In genomic region chr11:117475204-117475603, GRCm38 (mm10) we compare ENCODE assay signal across 20 mouse cellular contexts. TPM values are rescaled to one million over a fixed set of nuclear protein-coding genes. Genes with fewer than 3 reads are reported as not detected.
DNase-seq lines count a peak whose midpoint lies in the region; ATAC-seq and TF ChIP-seq lines count a peak whose summit lies in the region.
"Had no signal": no experiment of that assay in that cellular context is flagged by ENCODE, and none has a peak within 500 bp of the region (broad histone marks: within the 10 kb centered on the region; RNA-seq: fewer than 3 reads in every experiment).

No protein-coding gene starts in this region.

- no peak overlapping the region for H3K9ac ChIP-seq in intestine, postnatal 0 days (ENCODE audit: low read depth, low read length)
- no peak overlapping the region for H3K9ac ChIP-seq in intestine, embryonic 15.5 days
- H3K9ac ChIP-seq in stomach, postnatal 0 days (ENCODE audit: low read length), result no peak overlapping the region
- no peak overlapping the region for H3K9ac ChIP-seq in forebrain, embryonic 13.5 days
- H3K9ac ChIP-seq: embryonic facial prominence, embryonic 13.5 days; forebrain, embryonic 12.5 days; forebrain, postnatal 0 days; heart, embryonic 15.5 days; hindbrain, embryonic 14.5 days had no signal

- H3K4me3 ChIP-seq in intestine, postnatal 0 days (ENCODE audit: low read depth, low read length), result no peak overlapping the region
- H3K4me3 ChIP-seq in intestine, embryonic 15.5 days (replicated peaks), result no peak overlapping the region
- H3K4me3 ChIP-seq in stomach, postnatal 0 days (ENCODE audit: low read depth, low read length), result no peak overlapping the region
- no peak overlapping the region for H3K4me3 ChIP-seq in forebrain, embryonic 13.5 days
- H3K4me3 ChIP-seq: embryonic facial prominence, embryonic 13.5 days; forebrain, embryonic 12.5 days; heart, adult 2 months; heart, embryonic 15.5 days had no signal

- TF ChIP-seq EP300 in stomach, postnatal 0 days (optimal IDR thresholded peaks at IDR 0.05), result no peak

- no peaks in the 10 kb centered on the region for H3K9me3 ChIP-seq in intestine, postnatal 0 days (ENCODE audit: control insufficient read depth)
- no peaks in the 10 kb centered on the region for H3K9me3 ChIP-seq in intestine, embryonic 15.5 days
- H3K9me3 ChIP-seq in stomach, postnatal 0 days (ENCODE audit: control insufficient read depth, low read length), result no peaks in the 10 kb centered on the region
- H3K9me3 ChIP-seq in forebrain, embryonic 13.5 days (replicated peaks), result peaks cover 7% of the 10 kb centered on the region; the same call in 1 of the 2 replicates
- H3K9me3 ChIP-seq: forebrain, embryonic 12.5 days; heart, embryonic 15.5 days had no signal

- no peaks in the 10 kb centered on the region for H3K27me3 ChIP-seq in intestine, postnatal 0 days (replicated peaks; ENCODE audit: control insufficient read depth, insufficient read depth, low read length)
- no peaks in the 10 kb centered on the region for H3K27me3 ChIP-seq in intestine, embryonic 15.5 days (replicated peaks)
- no peaks in the 10 kb centered on the region for H3K27me3 ChIP-seq in stomach, postnatal 0 days (ENCODE audit: control insufficient read depth, insufficient read depth, low read length)
- peaks cover 18% of the 10 kb centered on the region for H3K27me3 ChIP-seq in forebrain, embryonic 13.5 days
- H3K27me3 ChIP-seq: embryonic facial prominence, embryonic 13.5 days had no signal

- peak; percentile 16; the same call in 1 of the 2 replicates for TF ChIP-seq CTCF in intestine, postnatal 0 days (IDR thresholded peaks at IDR 0.05; ENCODE audit: low read depth)
- TF ChIP-seq CTCF in stomach, postnatal 0 days (IDR thresholded peaks at IDR 0.05; ENCODE audit: low read depth), result peak; percentile 18; the same call in 1 of the 2 replicates

- no peak overlapping the region for H3K4me2 ChIP-seq in intestine, postnatal 0 days (replicated peaks; ENCODE audit: low read depth)
- H3K4me2 ChIP-seq in intestine, embryonic 15.5 days (replicated peaks), result no peak overlapping the region
- H3K4me2 ChIP-seq in stomach, postnatal 0 days (replicated peaks; ENCODE audit: low read depth), result no peak overlapping the region
- H3K4me2 ChIP-seq in forebrain, embryonic 13.5 days, result no peak overlapping the region
- H3K4me2 ChIP-seq: hindbrain, embryonic 14.5 days had no signal

- H3K36me3 ChIP-seq in intestine, postnatal 0 days (ENCODE audit: control insufficient read depth, insufficient read depth), result no peaks in the 10 kb centered on the region
- H3K36me3 ChIP-seq in intestine, embryonic 15.5 days, result no peaks in the 10 kb centered on the region
- H3K36me3 ChIP-seq in stomach, postnatal 0 days (ENCODE audit: control insufficient read depth, insufficient read depth, low read length), result no peaks in the 10 kb centered on the region
- H3K36me3 ChIP-seq in forebrain, embryonic 13.5 days (ENCODE audit: poor library complexity, severe bottlenecking), result no peaks in the 10 kb centered on the region
- H3K36me3 ChIP-seq: embryonic facial prominence, embryonic 13.5 days; forebrain, embryonic 12.5 days; heart, embryonic 15.5 days had no signal

- no peaks in the 10 kb centered on the region for H3K4me1 ChIP-seq in intestine, postnatal 0 days (replicated peaks; ENCODE audit: control insufficient read depth, insufficient read depth, low read length)
- peaks cover 17% of the 10 kb centered on the region; the same call in 1 of the 2 replicates for H3K4me1 ChIP-seq in intestine, embryonic 15.5 days (replicated peaks)
- no peaks in the 10 kb centered on the region for H3K4me1 ChIP-seq in stomach, postnatal 0 days (replicated peaks; ENCODE audit: control insufficient read depth, insufficient read depth)
- H3K4me1 ChIP-seq in forebrain, embryonic 13.5 days, result peaks cover 58% of the 10 kb centered on the region

- WGBS in intestine, postnatal 0 days, result 100% methylated on average over 2 of the region's 2 CpGs
- WGBS in intestine, embryonic 15.5 days, result 96% methylated on average over 2 of the region's 2 CpGs
- 93% methylated on average over 2 of the region's 2 CpGs for WGBS in stomach, postnatal 0 days
- 100% methylated on average over 2 of the region's 2 CpGs for WGBS in forebrain, embryonic 13.5 days

- peak; percentile 31 for DNase-seq in A20 (ENCODE audit: low read depth, low spot score)
- DNase-seq in ES-CJ7 (ENCODE audit: low read depth, low spot score), result peak; percentile 59
- no peak for DNase-seq in stomach, postnatal 0 days (ENCODE audit: low spot score)
- DNase-seq: cerebellum, adult 11-12 months; cerebellum, adult 9-10 months; cerebellum, postnatal 25 days; forebrain, postnatal 0 days had no signal

- no peak overlapping the region for H3K27ac ChIP-seq in intestine, postnatal 0 days (ENCODE audit: low read depth, low read length)
- H3K27ac ChIP-seq in intestine, embryonic 15.5 days, result no peak overlapping the region
- no peak overlapping the region for H3K27ac ChIP-seq in stomach, postnatal 0 days (replicated peaks)
- no peak overlapping the region for H3K27ac ChIP-seq in forebrain, embryonic 13.5 days
- H3K27ac ChIP-seq: embryonic facial prominence, embryonic 13.5 days; heart, adult 2 months; heart, embryonic 15.5 days; hindbrain, embryonic 14.5 days had no signal

- no peak for ATAC-seq in intestine, postnatal 0 days
- ATAC-seq in intestine, embryonic 15.5 days, result no peak
- ATAC-seq in stomach, postnatal 0 days (ENCODE audit: low FRiP score, low TSS enrichment), result no peak
- no peak for ATAC-seq in forebrain, embryonic 13.5 days
- ATAC-seq in CD4-positive, CD25-positive, alpha-beta regulatory T cell, adult 4 months, result no peak
- ATAC-seq: forebrain, postnatal 0 days had no signal

RNA-seq across cellular contexts. Expression of gene Gm11733, which starts 9.0 kb away (rescaled TPM):
- polyA plus RNA-seq in intestine, postnatal 0 days (2015; fragmentation: Nextera tagmentation; extraction: Ambion mirVana), result not detected in 2 replicates
- not detected in 2 replicates for polyA plus RNA-seq in intestine, embryonic 15.5 days (2015; fragmentation: Nextera tagmentation; extraction: Ambion mirVana)
- polyA plus RNA-seq in stomach, postnatal 0 days (2015; fragmentation: Nextera tagmentation; extraction: Ambion mirVana), result not detected in 2 replicates
- polyA plus RNA-seq in forebrain, embryonic 13.5 days (2015; fragmentation: Nextera tagmentation; extraction: Ambion mirVana), result 0.08 TPM in 1 of 2 replicates, not detected in the other
- polyA plus RNA-seq in CD4-positive, CD25-positive, alpha-beta regulatory T cell, adult 4 months (2017; shearing (Covaris generic)), result not detected
- polyA plus RNA-seq: adrenal gland, adult 2 months; C2C12; embryonic facial prominence, embryonic 13.5 days; gonadal fat pad, adult 2 months; heart, embryonic 15.5 days; hindbrain, embryonic 10.5 days; hindbrain, embryonic 14.5 days had no signal
